Comparison of ENCODE assay signal across 26 mouse cellular contexts in the genomic region with DNA sequence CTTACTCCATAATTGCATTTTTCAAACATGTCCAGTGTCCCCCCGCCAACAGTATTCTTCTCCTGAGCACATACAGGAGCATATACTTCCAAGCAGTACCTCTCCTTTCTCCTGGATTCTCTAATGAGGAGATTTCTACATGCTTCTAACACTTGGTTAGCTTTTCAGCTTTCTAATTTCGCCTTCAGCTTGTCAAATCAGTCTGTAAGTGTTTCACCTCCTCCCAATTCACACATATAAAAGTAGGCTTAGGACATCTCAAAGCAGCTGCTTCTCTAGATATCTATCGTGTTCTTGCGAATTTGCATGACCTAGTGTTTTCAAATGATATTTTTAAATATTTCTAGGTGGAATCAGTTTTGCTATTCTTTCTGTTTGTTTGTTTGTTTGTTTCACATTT.
"Had no signal": no experiment of that assay in that cellular context is flagged by ENCODE, and none has a peak within 500 bp of the region (broad histone marks: within the 10 kb centered on the region; RNA-seq: fewer than 3 reads in every experiment).

No protein-coding gene starts in this region.

- H3K4me2 ChIP-seq: heart, embryonic 11.5 days; heart, embryonic 13.5 days; heart, embryonic 15.5 days; hindbrain, embryonic 13.5 days; hindbrain, embryonic 15.5 days; kidney, embryonic 15.5 days; limb, embryonic 13.5 days; limb, embryonic 15.5 days; liver, embryonic 12.5 days had no signal

- H3K4me3 ChIP-seq: heart, adult 2 months; heart, embryonic 13.5 days; heart, embryonic 15.5 days; hindbrain, embryonic 13.5 days; hindbrain, embryonic 15.5 days; kidney, embryonic 15.5 days; limb, embryonic 13.5 days; limb, embryonic 15.5 days; liver, embryonic 12.5 days had no signal

- H3K36me3 ChIP-seq: heart, embryonic 13.5 days; heart, embryonic 15.5 days; hindbrain, embryonic 13.5 days; hindbrain, embryonic 15.5 days; kidney, embryonic 15.5 days; limb, embryonic 13.5 days; limb, embryonic 15.5 days; liver, embryonic 12.5 days had no signal

- H3K27ac ChIP-seq: heart, adult 2 months; heart, embryonic 13.5 days; heart, embryonic 15.5 days; hindbrain, embryonic 13.5 days; hindbrain, embryonic 15.5 days; hindbrain, postnatal 0 days; kidney, embryonic 15.5 days; kidney, postnatal 0 days; limb, embryonic 13.5 days; limb, embryonic 15.5 days; liver, embryonic 12.5 days; liver, embryonic 14.5 days had no signal

- H3K9ac ChIP-seq: heart, embryonic 13.5 days; heart, embryonic 15.5 days; hindbrain, embryonic 13.5 days; hindbrain, embryonic 15.5 days; kidney, embryonic 15.5 days; limb, embryonic 13.5 days; limb, embryonic 15.5 days; liver, embryonic 12.5 days; liver, embryonic 14.5 days had no signal

- ATAC-seq: hindbrain, postnatal 0 days; intestine, embryonic 16.5 days; liver, embryonic 12.5 days had no signal

- H3K27me3 ChIP-seq: heart, embryonic 13.5 days; heart, embryonic 15.5 days; hindbrain, embryonic 13.5 days; hindbrain, embryonic 15.5 days; kidney, embryonic 15.5 days; limb, embryonic 13.5 days; limb, embryonic 15.5 days; liver, embryonic 12.5 days had no signal

- H3K9me3 ChIP-seq: heart, embryonic 13.5 days; heart, embryonic 15.5 days; hindbrain, embryonic 13.5 days; hindbrain, embryonic 15.5 days; kidney, embryonic 15.5 days; limb, embryonic 13.5 days; limb, embryonic 15.5 days; liver, embryonic 12.5 days had no signal

- H3K4me1 ChIP-seq: heart, embryonic 13.5 days; heart, embryonic 15.5 days; hindbrain, embryonic 13.5 days; hindbrain, embryonic 15.5 days; kidney, embryonic 15.5 days; limb, embryonic 13.5 days; limb, embryonic 15.5 days; liver, embryonic 12.5 days had no signal

- DNase-seq: gastrocnemius, postnatal 14 days; gastrocnemius, postnatal 36 days; heart, adult 11 months; heart, adult 2 months; heart, postnatal 14 days; heart, postnatal 36 days; kidney, adult 11 months; kidney, adult 2 months; kidney, adult 9 months; kidney, postnatal 14 days; kidney, postnatal 36 days; layer of hippocampus, adult 9-11 months; layer of hippocampus, postnatal 36 days had no signal
